Mouse (Mus musculus): ENCODE results near the gene Hipk1. TPM values are rescaled to one million over a fixed set of nuclear protein-coding genes. Genes with fewer than 3 reads are reported as not detected.

Gene Hipk1
- polyA plus RNA-seq, 1 experiment from 2014 or later: 9.9 TPM

- H3K27ac ChIP-seq (replicated peaks): no peak overlapping the region
- 82% methylated on average over 15 of the region's 15 CpGs for WGBS
Observed at GRCm38 (mm10) chr3:103774009-103774408, 17.4 kb downstream of the Hipk1 start.

GRCm38 (mm10) chr3:103773508-103773907 is 17.9 kb downstream of the Hipk1 start:
- Histone ChIP-seq H3K27ac (replicated peaks) (peak overlapping the region; percentile 95), H3K4me2 (no peak overlapping the region), H3K27me3 (replicated peaks) (no peaks in the 10 kb centered on the region), H3K4me3 (no peak overlapping the region), H3K4me1 (peaks cover 43% of the 10 kb centered on the region), H3K36me3 (peaks cover 46% of the 10 kb centered on the region), H3K9me3 (no peaks in the 10 kb centered on the region), H3K9ac (peak overlapping the region; percentile 41)
- ATAC-seq (ENCODE audit: extremely low read depth, insufficient number of reproducible peaks, low FRiP score, low TSS enrichment): no peak
- 76% methylated on average over 3 of the region's 3 CpGs for whole genome bisulfite sequencing

More at GRCm38 (mm10) chr3:103774009-103774408, 17.4 kb downstream of the Hipk1 start:
- H3K36me3 ChIP-seq: peaks cover 42% of the 10 kb centered on the region
- no peak overlapping the region for H3K4me2 ChIP-seq
- H3K4me1 ChIP-seq: peaks cover 45% of the 10 kb centered on the region
- no peak overlapping the region for H3K9ac ChIP-seq
- no peaks in the 10 kb centered on the region for H3K9me3 ChIP-seq
- no peaks in the 10 kb centered on the region for H3K27me3 ChIP-seq (replicated peaks)
- ATAC-seq (ENCODE audit: extremely low read depth, insufficient number of reproducible peaks, low FRiP score, low TSS enrichment): no peak
- no peak overlapping the region for H3K4me3 ChIP-seq

DNA sequence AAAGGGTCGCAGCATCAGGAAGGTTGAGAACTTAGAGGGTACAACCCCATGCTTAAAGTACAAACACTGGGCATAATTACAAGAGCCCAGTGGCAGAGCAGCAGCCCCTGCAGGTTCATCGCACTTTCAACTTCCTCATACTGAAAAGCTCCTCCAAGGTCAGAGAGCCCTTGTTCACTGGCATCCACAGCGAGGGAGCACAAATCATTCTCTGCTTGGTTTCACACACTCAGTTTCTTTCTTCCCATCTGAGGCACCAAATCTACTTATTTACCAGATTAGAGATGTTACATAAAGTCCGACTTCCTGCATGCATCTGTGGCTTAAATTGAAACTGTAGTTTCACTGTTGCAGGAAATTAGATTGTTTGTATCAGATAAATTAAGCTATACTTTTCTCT is 18.5 kb downstream of the Hipk1 start:
- WGBS: 62% methylated on average over 4 of the region's 4 CpGs
- Histone ChIP-seq H3K9me3 (no peaks in the 10 kb centered on the region), H3K27ac (replicated peaks) (peak overlapping the region; percentile 95), H3K27me3 (replicated peaks) (no peaks in the 10 kb centered on the region), H3K9ac (peak overlapping the region; percentile 41; the same call in 1 of the 2 replicates), H3K36me3 (peaks cover 49% of the 10 kb centered on the region), H3K4me2 (0 out of 2 replicates have a peak overlapping the region, but pooled peaks have one; percentile 0), H3K4me3 (no peak overlapping the region), H3K4me1 (peaks cover 46% of the 10 kb centered on the region)
- ATAC-seq (ENCODE audit: extremely low read depth, insufficient number of reproducible peaks, low FRiP score, low TSS enrichment): no peak

DNA sequence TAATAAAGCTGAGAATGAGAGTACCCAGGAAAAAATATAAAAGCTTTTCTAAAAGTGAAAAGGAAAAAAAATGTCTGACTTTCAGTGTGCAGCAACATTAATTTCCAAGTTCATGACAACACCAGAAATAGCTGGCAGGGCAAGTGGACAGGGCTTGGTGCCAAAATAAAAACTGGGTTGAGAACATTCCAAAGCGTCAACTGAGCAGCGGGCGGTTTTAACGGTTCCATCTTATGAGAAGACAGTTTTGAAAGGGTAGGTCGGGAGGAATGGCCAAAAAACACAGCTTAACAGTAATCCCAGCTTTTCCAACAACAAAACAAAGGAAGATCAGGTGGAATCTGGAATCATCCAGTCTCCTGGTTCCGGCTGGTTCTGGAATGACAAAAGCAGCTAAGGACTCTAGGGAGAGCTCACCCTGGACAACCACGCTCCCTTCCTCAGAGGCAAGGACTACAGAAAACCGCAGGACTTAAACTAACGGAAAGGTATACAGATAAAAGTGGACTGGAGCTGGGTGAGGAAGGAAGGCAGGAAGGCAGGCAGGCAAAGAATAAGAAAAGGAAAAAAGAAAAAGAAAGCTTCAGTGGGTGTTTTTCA is 19.7 kb downstream of the Hipk1 start:
- WGBS: 30% methylated on average over 9 of the region's 9 CpGs
- no peaks in the 10 kb centered on the region for H3K9me3 ChIP-seq
- peaks cover 46% of the 10 kb centered on the region for H3K4me1 ChIP-seq
- peak overlapping the region; percentile 32 for H3K4me3 ChIP-seq
- ATAC-seq (ENCODE audit: extremely low read depth, insufficient number of reproducible peaks, low FRiP score, low TSS enrichment): no peak
- peak overlapping the region; percentile 95 for H3K27ac ChIP-seq (replicated peaks)
- H3K27me3 ChIP-seq (replicated peaks): no peaks in the 10 kb centered on the region
- peak overlapping the region; percentile 60 for H3K4me2 ChIP-seq
- H3K9ac ChIP-seq: peak overlapping the region; percentile 71
- H3K36me3 ChIP-seq: peaks cover 42% of the 10 kb centered on the region

GRCm38 (mm10) chr3:103766789-103767188 is 24.6 kb downstream of the Hipk1 start:
- H3K36me3 ChIP-seq: peaks cover 64% of the 10 kb centered on the region
- ATAC-seq (ENCODE audit: extremely low read depth, insufficient number of reproducible peaks, low FRiP score, low TSS enrichment): no peak
- no peak overlapping the region for H3K4me2 ChIP-seq
- WGBS: 82% methylated on average over 3 of the region's 3 CpGs
- peaks cover 20% of the 10 kb centered on the region for H3K4me1 ChIP-seq
- H3K4me3 ChIP-seq: no peak overlapping the region
- H3K9ac ChIP-seq: no peak overlapping the region
- H3K27ac ChIP-seq (replicated peaks): no peak overlapping the region
- H3K27me3 ChIP-seq (replicated peaks): no peaks in the 10 kb centered on the region
- H3K9me3 ChIP-seq: no peaks in the 10 kb centered on the region

DNA sequence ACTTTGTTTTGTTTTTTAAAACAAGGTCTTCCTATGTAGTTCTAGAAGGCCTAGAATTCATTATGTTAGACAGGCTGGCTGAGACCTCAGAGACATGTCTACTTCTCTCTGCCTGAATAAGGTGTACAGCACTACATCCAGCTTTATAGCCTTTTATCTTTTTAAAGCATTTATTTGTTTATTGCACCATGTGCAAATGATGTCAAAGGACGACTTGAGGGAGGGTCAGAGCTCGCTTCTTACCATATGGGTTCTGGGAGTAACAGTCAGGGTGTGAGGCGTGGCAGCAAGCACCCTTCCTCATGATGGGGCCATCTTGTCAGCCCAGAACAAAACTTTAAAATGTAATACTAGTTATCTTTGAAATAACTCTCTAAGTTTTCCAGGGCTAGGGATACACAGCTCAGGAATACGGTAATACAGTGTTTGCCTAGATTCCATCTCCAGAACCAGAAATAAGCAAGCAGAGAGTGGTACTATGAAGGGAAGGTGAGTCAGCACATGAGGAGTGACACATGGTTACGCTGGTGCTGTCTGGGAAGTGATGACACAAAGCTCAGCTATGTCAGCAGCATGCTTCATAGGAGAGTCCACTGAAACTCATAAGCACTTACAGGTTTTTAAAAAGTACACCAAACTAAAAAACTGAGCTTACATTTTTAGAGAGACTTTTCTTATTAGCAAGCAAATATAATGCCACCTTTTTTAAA is 31.9 kb downstream of the Hipk1 start:
- ATAC-seq (ENCODE audit: extremely low read depth, insufficient number of reproducible peaks, low FRiP score, low TSS enrichment): no peak
- Histone ChIP-seq H3K4me1 (peaks cover 15% of the 10 kb centered on the region), H3K36me3 (peaks cover 84% of the 10 kb centered on the region), H3K27me3 (replicated peaks) (no peaks in the 10 kb centered on the region), H3K9ac (no peak overlapping the region), H3K4me3 (no peak overlapping the region), H3K27ac (replicated peaks) (no peak overlapping the region), H3K4me2 (no peak overlapping the region), H3K9me3 (no peaks in the 10 kb centered on the region)
- WGBS: 78% methylated on average over 5 of the region's 5 CpGs

- Histone ChIP-seq H3K4me2 (no peak overlapping the region), H3K4me1 (peaks cover 15% of the 10 kb centered on the region), H3K36me3 (peaks cover 84% of the 10 kb centered on the region), H3K4me3 (no peak overlapping the region), H3K9me3 (no peaks in the 10 kb centered on the region), H3K27me3 (replicated peaks) (no peaks in the 10 kb centered on the region), H3K9ac (no peak overlapping the region), H3K27ac (replicated peaks) (no peak overlapping the region)
- no peak for ATAC-seq (ENCODE audit: extremely low read depth, insufficient number of reproducible peaks, low FRiP score, low TSS enrichment)
- 86% methylated on average over 7 of the region's 7 CpGs for WGBS
Observed at GRCm38 (mm10) chr3:103758456-103758855, 32.9 kb downstream of the Hipk1 start.

GRCm38 (mm10) chr3:103756920-103757319 is 34.4 kb downstream of the Hipk1 start:
- Histone ChIP-seq H3K36me3 (peaks cover 84% of the 10 kb centered on the region), H3K27me3 (replicated peaks) (no peaks in the 10 kb centered on the region), H3K9ac (no peak overlapping the region), H3K27ac (replicated peaks) (no peak overlapping the region), H3K4me2 (no peak overlapping the region), H3K4me3 (no peak overlapping the region), H3K4me1 (peaks cover 15% of the 10 kb centered on the region), H3K9me3 (no peaks in the 10 kb centered on the region)
- 84% methylated on average over 2 of the region's 2 CpGs for WGBS
- ATAC-seq (ENCODE audit: extremely low read depth, insufficient number of reproducible peaks, low FRiP score, low TSS enrichment): no peak

- no peak overlapping the region for H3K9ac ChIP-seq
- H3K36me3 ChIP-seq: peaks cover 86% of the 10 kb centered on the region
- H3K27ac ChIP-seq (replicated peaks): peak overlapping the region; percentile 75
- H3K4me3 ChIP-seq: no peak overlapping the region
- no peaks in the 10 kb centered on the region for H3K9me3 ChIP-seq
- H3K4me1 ChIP-seq: peaks cover 15% of the 10 kb centered on the region
- H3K4me2 ChIP-seq: peak overlapping the region; percentile 28; the same call in 1 of the 2 replicates
- WGBS: 12% methylated on average over 3 of the region's 3 CpGs
- no peak for ATAC-seq (ENCODE audit: extremely low read depth, insufficient number of reproducible peaks, low FRiP score, low TSS enrichment)
- H3K27me3 ChIP-seq (replicated peaks): no peaks in the 10 kb centered on the region
Observed at GRCm38 (mm10) chr3:103755351-103755750, 36.0 kb downstream of the Hipk1 start.

DNA sequence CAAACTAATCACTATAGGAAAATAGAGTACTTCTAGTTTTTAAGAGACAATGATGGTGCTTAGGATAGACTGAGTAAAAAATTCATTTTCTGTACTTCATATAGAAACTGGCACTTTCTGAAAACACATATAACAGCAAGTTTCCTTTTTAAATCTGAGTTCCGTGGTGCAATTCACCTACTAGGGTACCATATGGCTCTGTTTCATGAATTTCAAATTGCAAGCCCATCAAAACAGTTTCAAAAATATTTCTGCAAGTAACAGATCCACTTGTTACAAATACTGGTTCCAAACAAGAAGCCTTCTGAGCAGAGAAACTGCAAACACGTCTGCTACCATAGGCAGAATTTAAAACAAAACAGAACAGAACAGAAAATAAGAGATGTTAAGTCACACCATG is 39.8 kb downstream of the Hipk1 start:
- H3K27me3 ChIP-seq (replicated peaks): no peaks in the 10 kb centered on the region

DNA sequence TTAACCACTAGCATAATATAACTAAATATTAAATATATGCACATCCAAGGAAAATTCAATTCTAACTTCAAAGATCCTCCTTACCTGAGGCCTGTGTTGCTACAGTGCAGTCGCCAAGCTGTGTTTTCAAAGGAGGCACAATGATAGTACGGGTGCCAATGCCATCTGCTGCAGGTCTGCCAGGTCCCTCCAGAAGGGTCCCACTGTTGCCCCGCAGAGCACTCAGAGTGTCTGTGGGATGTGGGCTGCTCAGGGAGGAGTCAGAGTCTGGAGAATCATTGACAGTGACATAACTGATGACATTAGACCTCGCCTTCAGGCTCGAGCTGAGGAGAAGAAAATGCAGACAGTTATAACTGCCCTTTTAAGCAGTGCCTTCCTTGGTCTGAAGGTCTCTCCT is 44.7 kb downstream of the Hipk1 start:
- H3K36me3 ChIP-seq: peaks cover 92% of the 10 kb centered on the region
- H3K27ac ChIP-seq (replicated peaks): no peak overlapping the region
- no peak overlapping the region for H3K9ac ChIP-seq
- H3K9me3 ChIP-seq: no peaks in the 10 kb centered on the region
- WGBS: 78% methylated on average over 5 of the region's 5 CpGs
- no peaks in the 10 kb centered on the region for H3K27me3 ChIP-seq (replicated peaks)
- H3K4me1 ChIP-seq: peaks cover 7% of the 10 kb centered on the region; the same call in 1 of the 2 replicates
- no peak overlapping the region for H3K4me3 ChIP-seq
- no peak overlapping the region for H3K4me2 ChIP-seq
- ATAC-seq (ENCODE audit: extremely low read depth, insufficient number of reproducible peaks, low FRiP score, low TSS enrichment): no peak

More for the DNA sequence above, 39.8 kb downstream of the Hipk1 start:
- no peak overlapping the region for H3K4me2 ChIP-seq
- H3K4me1 ChIP-seq: peaks cover 15% of the 10 kb centered on the region
- no peak overlapping the region for H3K4me3 ChIP-seq
- H3K27ac ChIP-seq (replicated peaks): no peak overlapping the region
- H3K9me3 ChIP-seq: no peaks in the 10 kb centered on the region
- H3K36me3 ChIP-seq: peaks cover 88% of the 10 kb centered on the region
- no peak for ATAC-seq (ENCODE audit: extremely low read depth, insufficient number of reproducible peaks, low FRiP score, low TSS enrichment)
- H3K9ac ChIP-seq: no peak overlapping the region
- 84% methylated on average over 2 of the region's 2 CpGs for WGBS

All from heart, embryonic 13.5 days (tissue).